Mouse (Mus musculus): Measurements from ENCODE around the gene Fam129a.
A peak's percentile ranks its signal among the peaks of the same experiment; 100 is the strongest.
"Not testable (repeated sequence)": the region's sequence is repeated elsewhere in the genome, so short reads cannot be mapped to it uniquely, and the experiment has no call there.

Fam129a gene

GRCm38 (mm10) chr1:151741199-151741621 lies 170.2 kb downstream of the Fam129a start:
- no peak for DNase-seq (ENCODE audit: low spot score in 2 of 2)

GRCm38 (mm10) chr1:151749894-151750293 lies 178.9 kb downstream of the Fam129a start:
- not testable (repeated sequence) for DNase-seq (ENCODE audit: low spot score in 2 of 2)

GRCm38 (mm10) chr1:151752946-151753345 lies 182.0 kb downstream of the Fam129a start:
- no peak for DNase-seq (ENCODE audit: low spot score in 2 of 2)

DNA sequence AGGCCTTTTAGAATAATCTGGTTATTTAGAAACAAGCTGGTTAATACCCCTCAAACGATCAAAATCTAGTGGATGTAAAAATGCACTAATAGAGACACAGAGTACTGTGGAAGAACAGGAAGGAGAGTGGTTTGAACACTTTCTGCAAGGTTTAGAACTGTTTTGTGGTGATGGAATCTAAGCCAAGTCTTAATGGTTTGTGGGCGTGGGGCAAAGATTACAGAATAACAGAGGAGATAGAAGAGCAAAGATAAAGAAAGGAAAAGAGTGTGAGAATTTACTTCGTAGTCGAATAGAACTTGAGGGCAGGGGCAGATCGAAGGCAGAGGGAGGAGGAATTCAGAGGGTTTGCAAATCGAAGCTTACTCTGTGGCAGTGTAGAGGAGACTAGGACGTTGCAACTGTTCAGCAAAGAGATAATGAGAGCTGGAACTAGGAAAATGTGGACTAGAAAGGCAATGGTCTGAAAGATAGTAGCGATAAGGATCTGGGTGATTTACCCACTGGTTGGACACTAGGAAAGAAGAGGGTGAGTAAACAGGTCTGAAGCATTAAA lies 182.5 kb downstream of the Fam129a start:
- no peak for DNase-seq (ENCODE audit: low spot score in 2 of 2)

DNA sequence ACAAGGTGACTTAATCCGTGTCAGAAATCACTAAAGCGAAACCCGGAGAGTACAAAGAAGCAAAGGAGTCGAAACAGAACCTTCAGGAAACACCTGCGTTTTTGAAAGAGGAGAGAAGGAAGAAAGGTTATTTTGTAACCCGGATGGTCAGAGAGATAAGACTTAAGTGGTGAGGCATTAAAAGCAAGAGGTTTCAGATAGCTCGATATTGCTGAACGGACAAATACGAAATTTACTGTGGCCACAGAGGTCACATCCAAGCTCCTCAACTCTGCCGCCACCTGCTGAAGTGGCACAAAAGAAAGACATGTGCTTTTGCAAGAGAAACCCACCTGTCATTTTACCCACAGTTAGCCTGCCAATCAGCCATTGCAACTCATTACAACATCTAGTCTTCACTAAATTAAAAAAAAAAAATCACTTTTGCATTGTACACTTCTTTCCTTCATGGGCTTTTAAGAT lies 183.1 kb downstream of the Fam129a start:
- no peak for DNase-seq (ENCODE audit: low spot score in 2 of 2)

DNA sequence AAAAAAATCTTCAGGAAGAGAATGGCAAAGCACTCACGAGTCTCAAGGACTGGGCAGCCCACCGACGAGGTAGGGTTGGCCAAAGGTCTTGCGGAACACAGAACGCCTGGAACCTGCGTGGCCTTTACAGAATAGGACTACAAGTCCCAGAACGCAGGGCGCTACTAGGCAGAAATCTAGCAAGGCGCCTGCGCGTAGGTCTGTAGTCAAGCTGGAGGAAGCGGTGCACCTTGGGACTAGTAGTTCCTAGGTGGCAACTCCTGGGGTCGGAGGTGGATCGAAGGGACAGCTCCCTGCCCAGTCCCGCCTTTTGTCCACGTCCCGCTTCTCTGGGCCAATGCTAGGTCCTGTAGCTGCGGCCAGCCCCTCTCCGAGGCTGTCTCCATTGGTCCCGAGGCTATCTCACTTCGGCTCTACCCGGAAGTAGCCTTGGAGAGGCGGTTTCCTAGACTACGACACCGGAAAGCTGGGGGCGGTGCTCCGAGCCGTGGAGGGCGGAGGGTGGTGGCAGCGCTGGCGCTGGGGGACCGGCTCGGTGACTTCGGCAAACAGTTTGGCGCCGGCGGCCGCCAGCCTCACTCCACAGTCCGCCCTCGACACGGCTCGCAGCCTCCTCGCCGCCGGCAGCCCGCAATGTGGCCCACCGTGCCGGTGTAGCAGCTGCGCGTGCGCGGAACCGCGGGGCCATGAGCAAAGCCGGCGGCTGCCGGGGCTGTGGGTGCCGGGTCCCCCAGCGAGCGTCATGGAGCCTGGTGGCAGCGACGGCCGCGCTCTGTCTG lies 184.1 kb downstream of the Fam129a start, which contains the start of gene Edem3:
Edem3 (plus strand) TSS at position 491 of the 779 bp plus-strand sequence.
- peak; percentile 99 for DNase-seq (ENCODE audit: low spot score in 2 of 2)

DNA sequence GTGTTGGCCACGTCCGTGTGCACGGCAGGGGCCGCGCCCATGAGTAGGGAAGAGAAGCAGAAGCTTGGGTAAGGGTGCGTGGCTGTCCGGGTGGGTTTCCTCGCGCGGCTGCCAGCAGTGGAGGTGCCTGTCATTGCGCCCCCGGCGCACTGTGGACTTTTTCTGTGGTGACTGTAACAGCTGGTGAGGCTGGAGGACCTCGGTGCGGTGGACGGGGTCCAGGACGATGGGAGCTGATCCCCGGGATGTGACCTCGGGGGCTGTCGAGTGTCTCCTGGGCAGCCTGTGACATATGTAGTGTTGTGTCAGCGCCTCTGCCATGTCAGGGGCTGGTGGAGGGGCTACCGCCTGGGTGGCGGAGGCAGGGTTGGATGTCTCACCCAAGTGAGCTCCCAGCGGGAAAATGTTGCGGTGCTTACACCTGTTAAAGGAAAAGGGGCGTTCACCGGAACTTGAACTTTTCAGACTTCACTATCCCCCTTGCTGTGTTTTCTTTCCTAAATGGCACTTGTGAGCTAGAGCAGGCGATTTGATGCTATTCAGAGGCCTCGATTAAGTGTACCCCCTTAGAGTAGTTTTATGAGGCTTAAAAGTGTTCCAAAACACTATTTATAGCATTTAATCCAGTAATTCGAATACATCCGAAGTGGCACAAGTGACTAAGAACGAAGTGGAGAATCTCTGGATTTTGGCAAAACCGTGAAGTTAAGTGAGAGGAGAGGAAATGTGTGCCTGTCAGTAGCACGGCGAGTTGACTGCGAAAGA lies 184.9 kb downstream of the Fam129a start:
- DNase-seq (ENCODE audit: low spot score in 2 of 2): no peak

DNA sequence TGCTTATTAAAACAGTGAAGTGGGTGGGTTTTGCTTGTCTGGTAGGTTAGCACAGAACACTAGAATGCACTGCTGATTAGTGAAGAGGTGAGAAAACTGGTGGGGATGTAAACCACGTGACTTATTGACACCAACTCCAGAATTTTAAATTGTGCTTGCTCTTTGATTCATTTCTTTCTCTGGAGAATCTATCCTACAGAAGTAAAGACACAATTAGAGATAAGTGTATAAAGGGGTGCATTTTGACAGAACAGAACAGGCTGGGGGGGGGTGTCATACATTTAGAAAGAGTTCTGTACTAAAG lies 185.4 kb downstream of the Fam129a start:
- no peak for DNase-seq (ENCODE audit: low spot score in 2 of 2)

GRCm38 (mm10) chr1:151758301-151758700 lies 187.3 kb downstream of the Fam129a start:
- DNase-seq (ENCODE audit: low spot score in 2 of 2): no peak

- DNase-seq (ENCODE audit: low spot score in 2 of 2): no peak
Observed at GRCm38 (mm10) chr1:151758991-151759390, 188.0 kb downstream of the Fam129a start.

GRCm38 (mm10) chr1:151764236-151764635 lies 193.2 kb downstream of the Fam129a start:
- DNase-seq (ENCODE audit: low spot score in 2 of 2): peak; percentile 25 to 34

DNA sequence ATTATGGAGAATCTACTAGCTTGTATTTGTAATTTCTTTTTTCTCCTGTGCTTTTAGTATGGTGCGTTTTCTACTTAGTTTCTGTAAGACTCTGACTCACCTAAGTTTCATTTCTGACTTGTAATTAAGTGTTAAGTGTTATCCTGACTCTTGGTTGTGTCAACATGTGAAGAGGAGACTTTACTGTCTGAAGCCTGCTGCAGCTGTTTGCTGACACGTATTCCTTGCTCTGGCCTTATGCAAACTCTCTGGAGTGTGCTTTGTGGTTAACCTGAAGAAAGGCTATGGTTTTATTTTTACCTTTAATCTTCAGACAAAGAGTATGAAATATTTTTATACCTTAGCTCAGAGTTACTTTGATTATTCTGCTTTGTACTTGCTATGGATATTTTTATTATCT lies 195.2 kb downstream of the Fam129a start:
- no peak for DNase-seq (ENCODE audit: low spot score in 2 of 2)

- no peak for DNase-seq (ENCODE audit: low spot score in 2 of 2)
Observed at GRCm38 (mm10) chr1:151766976-151767654, 196.1 kb downstream of the Fam129a start.

- no peak for DNase-seq (ENCODE audit: low spot score in 2 of 2)
Observed at GRCm38 (mm10) chr1:151769200-151769913, 198.4 kb downstream of the Fam129a start.
